Mouse (Mus musculus) neural tube, embryonic 14.5 days (tissue): ENCODE results near the gene Nfat5. TPM values are rescaled to one million over a fixed set of nuclear protein-coding genes. Genes with fewer than 3 reads are reported as not detected.

Source experiments
- ATAC-seq: fragments of 200-750 bp; cut with Nextera tagmentation; 2 replicates; pipeline ENCODE4 v1.8.0; 2017; ENCODE audit warnings: low read depth, mild to moderate bottlenecking, moderate TSS enrichment, moderate library complexity
- H3K27ac ChIP-seq: fragments of 300-500 bp; sonication (generic); 2 replicates; pipeline ENCODE4 v1.5.1; 2014; ENCODE audit warnings: low read depth, mild to moderate bottlenecking, control low read depth, low read length, moderate library complexity, mixed read lengths
- H3K27me3 ChIP-seq: fragments of 300-500 bp; sonication (generic); 2 replicates; pipeline ENCODE4 v1.6.1; 2014; ENCODE audit warnings: low read length; ENCODE audit not compliant: control insufficient read depth, insufficient read depth
- H3K36me3 ChIP-seq: fragments of 300-500 bp; sonication (generic); 2 replicates; pipeline ENCODE4 v1.6.1; 2014; ENCODE audit warnings: low read length, mixed read lengths; ENCODE audit not compliant: control insufficient read depth, insufficient read depth
- H3K4me1 ChIP-seq: fragments of 300-500 bp; sonication (generic); 2 replicates; pipeline ENCODE4 v1.6.1; 2014; ENCODE audit warnings: low read length; ENCODE audit not compliant: control insufficient read depth, insufficient read depth
- H3K4me2 ChIP-seq: fragments of 300-500 bp; sonication (generic); 2 replicates; pipeline ENCODE4 v1.6.1; 2014; ENCODE audit warnings: mild to moderate bottlenecking, low read depth, low read length, control low read depth
- H3K4me3 ChIP-seq: fragments of 300-500 bp; sonication (generic); 2 replicates; pipeline ENCODE4 v1.5.1; 2014; ENCODE audit warnings: low read depth, low read length, control low read depth, mixed read lengths
- H3K9ac ChIP-seq: fragments of 300-500 bp; sonication (generic); replicated peaks from 2 replicates; pipeline ENCODE4 v1.6.1; 2014; ENCODE audit warnings: low read depth, mild to moderate bottlenecking, control low read depth, low read length, mixed read lengths
- H3K9me3 ChIP-seq: fragments of 300-500 bp; sonication (generic); 2 replicates; pipeline ENCODE4 v1.6.1; 2016; ENCODE audit warnings: low read length; ENCODE audit not compliant: control insufficient read depth
- WGBS: fragments of 180-500 bp; shearing (Covaris S2); extraction: QIAGEN DNeasy Blood & Tissue Kit; methylation state at CpG from one replicate; pipeline ENCODE4 v1.1.7; 2014; 5-methylcytosine and 5-hydroxymethylcytosine counted together
- polyA plus RNA-seq: library from polyadenylated mRNA; unstranded; fragments of >200 nt; fragmentation: Nextera tagmentation; extraction: Ambion mirVana; gene quantifications from 2 replicates; pipeline ENCODE4 v1.2.1, GENCODE M21; 2014

Nfat5 gene
- polyA plus RNA-seq, 1 experiment from 2014 or later, result 15.7 TPM

DNA sequence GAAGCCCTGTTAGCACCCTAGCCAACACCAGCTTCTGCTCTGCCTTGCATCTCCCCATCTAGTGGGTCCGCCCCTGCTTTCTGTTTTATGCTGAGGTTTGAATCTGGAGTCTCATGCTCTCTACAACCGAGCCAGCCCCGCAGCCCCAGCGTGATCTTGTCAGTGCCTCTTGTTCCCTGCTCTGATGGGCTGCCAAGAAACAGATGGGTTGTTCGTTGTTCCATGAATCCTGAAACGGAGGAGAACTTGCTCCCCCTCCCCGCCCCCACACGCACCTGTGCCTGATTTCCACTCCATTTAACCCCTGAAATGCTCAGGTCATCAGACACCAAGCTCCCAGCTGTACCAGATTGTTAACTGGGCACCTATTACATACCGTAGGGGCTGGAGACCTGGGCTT, 106.2 kb downstream of the Nfat5 start:
- Histone ChIP-seq H3K9me3 (no peaks in the 10 kb centered on the region), H3K27me3 (no peaks in the 10 kb centered on the region), H3K4me3 (no peak overlapping the region), H3K4me2 (no peak overlapping the region), H3K9ac (no peak overlapping the region), H3K36me3 (no peaks in the 10 kb centered on the region), H3K27ac (no peak overlapping the region), H3K4me1 (peaks cover 3% of the 10 kb centered on the region; the same call in 1 of the 2 replicates)
- WGBS, result 44% methylated on average over 9 of the region's 9 CpGs
- ATAC-seq, result no peak

DNA sequence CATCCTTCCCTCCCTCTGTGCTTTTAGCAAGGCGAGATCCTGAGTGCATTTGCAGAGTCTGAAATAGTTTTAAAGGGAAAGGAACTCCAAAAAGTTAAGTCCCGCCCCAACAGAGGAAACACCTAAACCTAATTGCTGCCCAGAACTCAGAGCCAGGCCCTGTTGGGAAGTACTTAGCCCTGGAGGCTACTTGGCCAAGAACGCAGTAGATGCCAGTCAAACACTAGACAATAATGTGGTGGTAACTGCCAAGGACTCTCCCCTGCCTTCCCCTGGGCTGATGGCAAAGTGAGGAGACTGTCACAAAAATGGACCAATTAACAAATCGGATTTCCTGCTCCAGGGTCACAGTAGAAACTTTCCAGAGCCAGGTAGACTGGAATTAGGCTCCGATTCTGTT, 108.6 kb downstream of the Nfat5 start:
- Histone ChIP-seq H3K4me2 (no peak overlapping the region), H3K9ac (no peak overlapping the region), H3K9me3 (no peaks in the 10 kb centered on the region), H3K27ac (no peak overlapping the region), H3K27me3 (no peaks in the 10 kb centered on the region), H3K4me1 (peaks cover 3% of the 10 kb centered on the region; the same call in 1 of the 2 replicates), H3K4me3 (no peak overlapping the region), H3K36me3 (no peaks in the 10 kb centered on the region)
- 86% methylated on average over 5 of the region's 5 CpGs for WGBS
- ATAC-seq, result no peak

DNA sequence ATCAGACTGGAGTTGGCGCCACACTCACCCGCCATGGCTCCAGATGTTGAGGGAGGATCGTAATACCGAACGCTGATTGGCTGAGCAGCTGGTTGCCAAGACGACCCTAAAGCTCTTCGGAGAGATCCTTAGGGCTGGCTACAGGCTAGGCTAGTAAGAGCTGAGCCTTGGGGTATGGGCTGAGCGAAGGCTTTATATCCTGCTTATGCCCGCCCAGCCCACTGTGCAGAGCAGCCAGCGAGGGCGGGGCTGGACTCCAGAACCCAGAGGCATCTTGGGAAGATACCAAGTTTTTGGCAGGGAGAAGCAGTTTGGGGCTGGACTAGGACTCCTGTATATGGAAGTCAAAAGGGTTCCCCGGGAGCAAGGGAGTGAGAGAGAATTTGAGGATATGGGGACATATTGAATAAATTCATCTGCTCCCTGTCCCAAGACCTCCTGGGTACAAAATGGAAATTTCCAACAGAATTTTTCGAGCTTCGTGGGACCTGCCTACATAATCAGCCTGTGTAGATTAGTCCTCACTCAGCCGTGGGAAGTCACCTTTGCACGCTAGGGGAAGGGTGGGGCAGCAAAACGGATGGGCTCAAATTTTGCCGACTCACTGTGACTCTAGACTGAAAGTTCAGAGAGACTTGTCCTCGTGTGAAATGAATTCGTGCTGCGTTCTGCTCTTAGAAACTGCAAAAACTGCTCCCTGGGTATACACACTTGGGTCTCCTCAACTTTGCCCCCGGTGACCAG, 109.9 kb downstream of the Nfat5 start, which contains the start of gene Nqo1:
TSS of gene Nqo1 (minus strand) at position 169 of the 744 bp plus-strand sequence.
- Histone ChIP-seq H3K4me3 (peak within 1 kb of the TSS; percentile 18), H3K4me1 (peaks cover 3% of the 10 kb centered on the region; the same call in 1 of the 2 replicates), H3K27ac (peak within 1 kb of the TSS; percentile 12; the same call in 1 of the 2 replicates), H3K9me3 (no peaks in the 10 kb centered on the region), H3K27me3 (no peaks in the 10 kb centered on the region), H3K36me3 (no peaks in the 10 kb centered on the region), H3K4me2 (peak within 1 kb of the TSS; percentile 52), H3K9ac (peak within 1 kb of the TSS; percentile 16; the same call in 1 of the 2 replicates)
- peak; percentile 96 for ATAC-seq
- WGBS, result 17% methylated on average over 22 of the region's 22 CpGs

- Histone ChIP-seq H3K27me3 (no peaks in the 10 kb centered on the region), H3K36me3 (0 out of 2 replicates have a peak, but pooled peaks cover 3% of the 10 kb centered on the region), H3K9ac (no peak overlapping the region), H3K9me3 (no peaks in the 10 kb centered on the region), H3K4me1 (peaks cover 3% of the 10 kb centered on the region; the same call in 1 of the 2 replicates), H3K4me2 (no peak overlapping the region), H3K4me3 (no peak overlapping the region), H3K27ac (no peak overlapping the region)
- WGBS, result 78% methylated on average over 4 of the region's 4 CpGs
- ATAC-seq, result no peak
Measured at GRCm38 (mm10) chr8:107404057-107404456, 110.8 kb downstream of the Nfat5 start.

GRCm38 (mm10) chr8:107405935-107406334, 112.7 kb downstream of the Nfat5 start:
- Histone ChIP-seq H3K9ac (no peak overlapping the region), H3K36me3 (peaks cover 16% of the 10 kb centered on the region), H3K4me2 (no peak overlapping the region), H3K9me3 (no peaks in the 10 kb centered on the region), H3K27me3 (no peaks in the 10 kb centered on the region), H3K4me1 (peaks cover 3% of the 10 kb centered on the region; the same call in 1 of the 2 replicates), H3K4me3 (no peak overlapping the region), H3K27ac (no peak overlapping the region)
- ATAC-seq, result no peak
- 68% methylated on average over 3 of the region's 3 CpGs for WGBS

DNA sequence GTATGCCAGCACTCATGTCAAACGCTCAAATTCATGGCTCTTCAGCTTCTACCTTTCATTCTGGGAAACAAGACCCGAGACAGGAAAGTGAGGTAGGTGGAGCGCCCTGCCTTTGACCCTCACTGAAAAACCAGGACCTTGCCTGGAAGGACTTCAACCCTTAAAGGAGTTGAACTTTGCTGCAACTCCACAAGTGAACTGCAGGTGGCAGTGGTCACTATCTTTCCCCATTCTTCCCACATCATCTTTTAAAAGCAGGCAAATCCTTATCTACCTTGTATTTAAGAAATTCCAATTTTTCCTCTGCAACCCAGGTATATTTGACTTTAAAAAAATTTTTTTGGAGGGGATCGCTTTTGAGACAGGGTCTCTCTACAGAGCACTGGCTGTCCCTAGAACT, 118.1 kb downstream of the Nfat5 start:
- Histone ChIP-seq H3K9me3 (no peaks in the 10 kb centered on the region), H3K4me2 (no peak overlapping the region), H3K27ac (no peak overlapping the region), H3K36me3 (peaks cover 56% of the 10 kb centered on the region), H3K4me3 (no peak overlapping the region), H3K4me1 (no peaks in the 10 kb centered on the region), H3K27me3 (no peaks in the 10 kb centered on the region), H3K9ac (no peak overlapping the region)
- no peak for ATAC-seq
- WGBS, result 74% methylated on average over 4 of the region's 4 CpGs

DNA sequence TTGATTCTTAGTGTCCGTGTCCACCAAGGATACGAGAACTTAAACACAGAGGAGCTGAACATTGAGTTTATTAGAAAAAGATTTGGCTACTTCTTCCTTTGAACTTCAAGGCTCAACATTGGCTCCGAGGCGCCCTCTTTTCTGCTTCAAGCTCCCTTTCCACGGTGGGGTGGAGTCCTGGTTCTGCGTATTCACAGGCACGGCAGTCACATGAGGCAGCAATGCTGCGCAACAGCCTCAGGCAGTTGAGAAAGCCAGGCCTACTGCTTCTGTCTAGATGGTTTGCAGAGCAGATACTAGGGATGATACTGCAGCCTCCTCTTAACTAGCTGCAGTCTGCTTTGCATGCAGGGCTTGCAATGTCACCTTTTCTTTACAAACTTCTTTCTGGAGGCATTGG, 119.3 kb downstream of the Nfat5 start:
- no peaks in the 10 kb centered on the region for H3K9me3 ChIP-seq
- H3K4me2 ChIP-seq, result no peak overlapping the region
- no peak overlapping the region for H3K9ac ChIP-seq
- H3K27me3 ChIP-seq, result no peaks in the 10 kb centered on the region
- no peak overlapping the region for H3K27ac ChIP-seq
- H3K4me1 ChIP-seq, result no peaks in the 10 kb centered on the region
- peaks cover 66% of the 10 kb centered on the region for H3K36me3 ChIP-seq
- no peak overlapping the region for H3K4me3 ChIP-seq
- WGBS, result 91% methylated on average over 8 of the region's 8 CpGs
- ATAC-seq, result no peak

GRCm38 (mm10) chr8:107413881-107414280, 120.6 kb downstream of the Nfat5 start:
- H3K9me3 ChIP-seq, result no peaks in the 10 kb centered on the region
- H3K4me1 ChIP-seq, result no peaks in the 10 kb centered on the region
- H3K9ac ChIP-seq, result no peak overlapping the region
- H3K36me3 ChIP-seq, result peaks cover 73% of the 10 kb centered on the region
- WGBS, result 91% methylated on average over 10 of the region's 10 CpGs
- no peaks in the 10 kb centered on the region for H3K27me3 ChIP-seq
- no peak overlapping the region for H3K27ac ChIP-seq
- no peak for ATAC-seq
- H3K4me2 ChIP-seq, result no peak overlapping the region
- no peak overlapping the region for H3K4me3 ChIP-seq

DNA sequence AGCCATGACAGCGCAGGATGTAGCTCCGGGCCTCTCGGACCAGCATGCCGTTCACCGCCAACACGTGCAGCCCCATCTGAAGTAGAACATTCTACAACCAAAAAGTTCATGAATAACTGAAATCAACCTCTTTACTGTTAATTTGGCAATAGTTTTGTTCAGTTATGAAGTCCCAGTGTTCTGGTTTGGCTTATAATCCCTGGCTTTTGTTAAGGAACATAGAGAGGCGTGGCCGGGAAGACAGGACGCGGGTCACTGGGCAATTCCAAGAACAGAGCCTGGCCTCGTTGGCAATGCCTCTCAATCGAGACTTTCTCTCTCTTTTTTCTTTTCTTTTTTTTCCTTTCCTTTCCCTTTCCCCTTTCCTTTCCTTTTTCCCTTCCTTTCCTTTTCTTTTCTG, 123.7 kb downstream of the Nfat5 start:
- Histone ChIP-seq H3K9me3 (no peaks in the 10 kb centered on the region), H3K36me3 (peaks cover 71% of the 10 kb centered on the region), H3K27ac (no peak overlapping the region), H3K4me3 (no peak overlapping the region), H3K27me3 (no peaks in the 10 kb centered on the region), H3K4me2 (no peak overlapping the region), H3K9ac (no peak overlapping the region), H3K4me1 (no peaks in the 10 kb centered on the region)
- ATAC-seq, result no peak
- WGBS, result 86% methylated on average over 12 of the region's 12 CpGs
